Mouse (Mus musculus): Measurements from ENCODE around the gene Mrps24.
A peak's percentile ranks its signal among the peaks of the same experiment; 100 is the strongest.

Gene Mrps24

GRCm38 (mm10) chr11:5715630-5716105 lies at the start of gene Mrps24:
Gene Mrps24 (minus strand): TSS chr11:5715680.
- no peak for DNase-seq

- DNase-seq: no peak
Measured at GRCm38 (mm10) chr11:5762633-5762982, 47.1 kb upstream of the Mrps24 start.

- peak; percentile 92 to 95 for DNase-seq
Measured at GRCm38 (mm10) chr11:5761820-5762632, 46.5 kb upstream of the Mrps24 start, which contains the start of gene Urgcp. Gene Urgcp (minus strand): TSS chr11:5762376.

DNA sequence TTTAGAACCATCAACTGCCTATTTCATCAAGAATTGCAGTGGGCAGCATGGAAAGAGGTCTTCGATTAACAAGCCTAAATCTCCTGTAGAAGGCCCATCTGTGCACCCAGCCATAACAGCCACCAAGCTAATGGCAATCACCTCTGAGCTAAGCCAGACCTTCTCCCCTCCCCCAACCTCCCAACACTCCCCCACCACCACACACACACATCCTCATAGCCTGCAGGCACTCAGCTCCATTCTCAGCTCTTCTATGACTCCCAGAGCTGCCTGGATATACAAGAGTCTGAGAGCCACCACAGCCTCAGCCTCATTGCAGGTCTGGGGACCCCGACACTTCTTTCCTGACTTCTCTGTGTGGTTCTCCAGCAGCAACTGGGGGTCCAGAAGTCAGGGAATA lies 38.3 kb upstream of the Mrps24 start:
- no peak for DNase-seq

- no peak for DNase-seq
Measured at GRCm38 (mm10) chr11:5744951-5745350, 29.5 kb upstream of the Mrps24 start.

- DNase-seq: no peak
Measured at GRCm38 (mm10) chr11:5742106-5742505, 26.6 kb upstream of the Mrps24 start.

DNA sequence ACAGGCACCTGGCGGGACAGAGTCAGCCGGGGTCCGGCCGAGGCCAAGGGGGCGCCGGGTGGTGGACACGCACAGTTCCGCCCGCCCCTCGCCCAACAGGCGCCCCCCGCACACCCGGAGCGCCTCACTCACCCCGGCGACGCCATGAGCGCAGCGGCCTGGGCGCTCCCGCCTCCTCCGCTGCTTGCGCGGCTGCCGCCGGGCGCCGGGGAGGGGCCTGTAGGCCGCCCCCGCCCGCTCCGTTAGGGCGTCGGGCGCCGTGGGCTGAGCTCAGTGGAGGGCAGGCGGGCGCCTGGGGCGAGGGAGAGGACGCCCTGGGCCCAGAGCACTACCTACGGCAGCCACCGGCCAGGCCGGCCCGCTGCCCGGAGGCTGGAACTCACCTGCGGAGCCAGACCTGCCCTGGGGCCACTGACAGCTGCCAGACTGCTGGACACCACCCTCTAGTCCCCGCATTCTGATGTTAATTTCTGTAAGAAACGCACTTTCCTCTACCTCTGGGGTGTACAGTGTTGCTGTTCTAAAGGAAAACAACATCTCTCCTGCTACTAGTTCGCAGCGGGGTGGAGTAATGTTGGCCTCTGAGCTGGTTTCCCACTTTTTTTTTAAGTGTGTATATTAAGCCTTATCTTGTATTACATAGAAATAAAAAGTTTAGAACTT lies 25.6 kb upstream of the Mrps24 start:
- peak; percentile 79 to 80 for DNase-seq

DNA sequence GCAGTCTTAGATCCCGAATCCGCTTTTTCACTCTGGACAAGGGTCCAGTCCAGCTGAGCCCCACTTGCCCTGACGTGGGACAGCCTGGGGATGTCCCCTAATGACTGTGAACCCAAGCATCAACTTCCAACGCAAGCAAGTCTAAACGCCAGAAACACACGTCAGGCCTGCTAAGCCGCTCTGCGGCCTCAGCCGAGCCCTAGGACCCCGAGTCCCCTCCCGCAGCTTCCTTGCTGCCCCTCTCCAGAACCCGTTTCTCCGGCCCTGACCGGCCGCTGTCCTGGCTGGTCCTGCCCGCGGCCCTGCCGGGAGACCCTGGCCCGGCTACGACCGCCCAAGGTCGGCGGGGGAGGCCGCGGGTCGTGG lies 25.1 kb upstream of the Mrps24 start:
- DNase-seq: peak in 1 of 2 experiments; percentile 31

DNA sequence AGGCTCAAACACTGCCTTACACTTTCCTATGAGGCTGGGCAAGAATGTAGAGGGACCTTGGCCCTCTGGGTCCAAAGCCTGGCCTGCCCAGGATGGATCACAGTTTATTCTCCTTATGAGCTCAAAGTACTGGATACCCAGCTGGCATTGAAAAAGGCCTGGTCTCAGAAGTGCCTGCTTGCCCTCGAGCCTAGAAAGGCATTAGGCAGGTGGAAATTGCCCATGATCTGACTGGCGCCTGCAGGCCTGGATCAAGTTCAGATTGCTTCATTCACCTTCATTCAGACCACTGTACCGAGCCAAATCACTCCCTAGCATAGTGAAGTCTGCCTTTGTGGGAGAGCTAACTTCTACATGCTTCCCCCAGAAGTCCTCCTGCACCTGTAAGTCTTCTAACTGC lies 24.4 kb upstream of the Mrps24 start:
- peak; percentile 78 to 86 for DNase-seq

- DNase-seq: no peak
Measured at GRCm38 (mm10) chr11:5738888-5739632, 23.6 kb upstream of the Mrps24 start.

DNA sequence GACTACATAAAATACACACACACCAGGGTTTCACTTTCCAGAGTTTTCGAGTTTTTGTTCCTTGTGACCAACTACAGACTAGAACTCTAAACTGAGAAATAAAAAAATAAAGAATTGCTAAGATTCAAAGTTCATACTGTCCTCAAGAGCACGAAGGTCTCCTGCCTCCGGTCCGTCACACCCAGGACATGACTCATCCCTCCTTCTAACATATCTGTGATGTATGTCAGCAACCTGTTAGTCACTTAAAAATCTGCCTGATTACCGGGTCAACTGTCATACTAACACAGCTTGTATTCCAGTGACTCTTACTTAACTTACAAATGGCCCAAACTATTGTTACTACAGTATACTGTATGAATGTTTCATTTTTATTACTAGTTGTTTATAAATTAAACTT lies 21.7 kb upstream of the Mrps24 start:
- DNase-seq: no peak

GRCm38 (mm10) chr11:5734323-5734722 lies 18.8 kb upstream of the Mrps24 start:
- DNase-seq: no peak

GRCm38 (mm10) chr11:5732401-5732800 lies 16.9 kb upstream of the Mrps24 start:
- no peak for DNase-seq

DNA sequence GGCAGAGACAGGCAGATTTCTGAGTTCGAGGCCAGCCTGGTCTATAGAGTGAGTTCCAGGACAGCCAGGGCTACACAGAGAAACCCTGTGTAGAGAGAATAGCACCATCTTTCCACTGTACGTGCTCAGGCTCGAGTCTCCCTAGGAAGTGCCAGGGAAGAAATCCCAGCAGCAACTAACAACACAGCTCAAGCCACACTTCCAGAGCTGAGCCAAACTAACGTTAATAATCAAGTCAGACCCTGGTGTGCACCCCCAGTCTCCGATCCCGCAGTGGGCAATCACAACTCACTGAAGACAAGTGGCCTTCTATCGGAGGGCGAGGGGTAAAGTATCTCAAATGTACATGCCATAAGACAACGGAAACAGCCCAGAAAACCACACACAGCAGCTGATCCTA lies 14.1 kb upstream of the Mrps24 start:
- no peak for DNase-seq

DNA sequence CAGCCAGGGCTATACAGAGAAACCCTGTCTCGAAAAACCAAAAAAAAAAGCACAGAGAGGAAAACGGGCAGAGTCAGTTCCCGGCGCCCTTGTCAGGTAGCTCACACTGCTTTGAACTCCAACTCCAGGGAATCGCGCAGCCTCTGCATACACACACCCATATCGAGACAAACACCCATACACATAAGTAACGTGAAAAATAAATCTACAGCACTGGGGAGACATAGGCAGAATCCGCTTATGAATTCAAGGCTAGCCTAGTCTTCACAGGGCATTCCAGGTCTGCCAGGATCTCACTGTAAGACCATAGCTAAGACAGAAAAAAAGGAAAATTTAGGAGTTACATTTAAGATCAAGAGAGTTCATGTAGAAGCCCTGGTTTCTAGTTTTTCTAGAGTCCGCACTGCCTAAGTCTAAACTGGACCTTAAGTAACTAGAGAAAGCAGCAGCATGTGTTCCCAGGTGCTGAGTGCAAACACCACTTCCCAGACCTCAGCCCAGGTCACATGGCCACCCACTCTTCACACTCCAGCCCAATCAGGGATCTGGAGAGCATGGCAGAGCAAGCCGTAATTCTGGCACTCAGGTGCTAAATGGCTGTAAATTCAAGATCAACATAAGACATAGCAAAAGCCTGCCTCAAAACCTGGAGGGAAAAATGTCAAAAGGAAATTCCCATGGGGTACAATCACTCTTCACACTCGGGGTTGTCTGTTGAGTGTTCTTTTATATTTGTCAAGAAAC lies 3.3 kb upstream of the Mrps24 start:
- no peak for DNase-seq

- no peak for DNase-seq
Measured at GRCm38 (mm10) chr11:5716938-5717705, 1.6 kb upstream of the Mrps24 start.

- DNase-seq: no peak
Measured at GRCm38 (mm10) chr11:5716246-5716645, 766 bp upstream of the Mrps24 start.

DNA sequence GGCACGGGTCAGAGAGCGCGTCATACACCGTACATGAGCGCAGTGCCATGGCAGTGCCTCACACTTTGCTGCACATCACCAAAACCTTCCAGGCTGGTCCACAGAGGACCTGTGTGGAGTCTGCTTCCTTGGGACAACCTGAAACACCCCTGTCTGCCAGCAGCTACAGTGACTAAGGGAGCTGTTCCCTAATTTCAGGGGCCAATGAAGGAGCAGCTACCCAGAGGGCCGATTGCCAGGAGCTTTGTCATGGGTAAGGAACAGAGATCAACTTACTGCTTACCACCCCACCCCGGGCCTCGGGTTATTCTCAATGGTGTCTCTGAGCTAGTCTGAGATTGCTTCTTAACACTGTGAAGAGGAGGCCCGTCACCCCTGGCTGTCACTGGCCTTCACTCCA lies 301 bp downstream of the Mrps24 start:
- no peak for DNase-seq

- peak; percentile 85 to 90 for DNase-seq
Measured at GRCm38 (mm10) chr11:5707530-5708353, 7.7 kb downstream of the Mrps24 start.

DNA sequence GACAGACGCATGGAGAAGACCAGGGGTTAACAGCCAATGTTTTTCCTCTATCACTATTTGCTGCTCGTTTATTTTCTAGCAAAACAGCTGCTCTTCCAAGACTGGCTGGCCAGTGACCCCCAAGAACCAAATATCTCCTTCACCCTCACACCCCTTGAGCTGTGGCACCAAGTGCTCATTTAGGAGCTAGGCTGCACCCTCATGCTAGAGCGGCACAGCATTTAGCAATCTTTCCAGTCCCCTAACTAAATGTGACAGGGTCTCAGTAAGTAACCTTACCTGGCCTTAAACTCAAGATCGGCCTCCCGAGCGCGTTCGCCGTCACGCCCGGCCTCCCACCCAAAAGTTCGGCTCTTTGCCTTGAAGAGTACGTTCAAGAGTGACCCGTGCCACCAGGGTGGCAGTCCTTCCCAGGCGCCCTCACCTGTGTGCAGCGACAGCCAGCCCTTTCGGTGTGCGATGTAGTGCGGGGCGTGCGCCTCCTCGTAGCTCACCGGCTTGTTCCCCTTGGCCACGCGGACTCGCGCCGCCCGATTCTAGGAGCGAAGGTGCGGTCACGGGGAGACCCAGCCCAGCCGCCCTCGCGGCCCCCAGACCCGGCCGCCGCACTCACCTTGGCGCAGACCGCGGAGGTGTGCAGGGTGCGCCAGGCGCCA lies 8.5 kb downstream of the Mrps24 start:
- DNase-seq: peak in 1 of 2 experiments; percentile 49

DNA sequence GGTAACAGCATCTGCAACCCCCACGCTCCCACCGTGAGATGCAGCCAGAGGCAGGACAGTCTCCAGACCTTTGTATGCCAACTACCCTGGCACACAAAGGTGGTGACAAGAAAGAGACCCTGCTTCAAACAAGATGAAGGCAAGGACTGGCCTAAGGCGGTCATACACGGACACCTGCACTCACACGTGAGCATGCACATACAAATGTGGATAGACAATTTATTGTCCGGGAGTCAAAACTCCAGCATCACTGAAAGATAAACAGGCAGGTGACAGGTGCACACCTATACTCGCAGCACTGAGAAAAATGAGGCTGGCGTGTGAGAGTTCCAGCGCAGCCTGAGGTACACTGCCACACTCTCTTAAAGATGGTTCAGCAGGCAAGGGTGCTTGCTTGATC lies 9.5 kb downstream of the Mrps24 start:
- no peak for DNase-seq
